Mouse (Mus musculus): Measurements from ENCODE around the gene Rps5.
"Not testable (repeated sequence)": the region's sequence is repeated elsewhere in the genome, so short reads cannot be mapped to it uniquely, and the experiment has no call there.

Gene Rps5

DNA sequence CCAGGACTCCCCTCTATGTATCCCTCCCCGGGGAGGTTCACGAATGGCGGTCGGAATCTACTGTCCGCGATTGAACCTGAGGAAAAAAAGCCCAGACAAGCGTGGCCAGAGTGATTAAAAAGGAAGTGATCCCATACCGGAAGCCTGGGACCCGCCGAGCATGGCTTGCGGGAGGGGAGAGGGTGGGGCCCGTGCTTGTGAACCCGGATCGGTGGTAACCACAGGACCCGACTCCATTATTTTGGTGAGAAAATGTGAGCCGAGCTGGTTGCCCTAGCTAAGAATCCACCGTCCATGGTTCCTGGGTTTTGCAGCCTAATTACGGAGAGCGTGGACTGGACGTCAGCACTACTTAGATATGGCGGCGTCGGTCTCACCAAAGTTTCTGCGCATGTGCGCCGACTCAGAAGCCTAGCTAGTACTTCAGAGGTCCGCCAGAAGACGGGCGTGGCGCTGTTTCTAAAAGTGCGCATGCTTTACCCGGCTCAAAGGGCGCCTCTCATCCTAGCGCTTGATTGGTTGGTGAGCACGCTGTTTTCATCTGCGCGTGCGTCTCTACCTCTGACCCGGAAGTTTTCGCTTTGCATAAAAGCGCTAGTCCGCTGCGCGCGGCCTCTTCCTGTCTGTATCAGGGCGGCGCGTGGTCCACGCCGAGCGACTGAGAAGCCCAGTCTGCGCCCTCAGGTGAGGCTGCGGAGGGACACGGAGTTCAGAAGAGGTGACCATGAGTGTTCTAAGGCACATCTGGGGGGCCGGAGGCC is at the start of gene Rps5:
Rps5 (plus strand) TSS at position 586 of the 761 bp plus-strand sequence.
- peak; percentile 98 to 99 for DNase-seq (ENCODE audit: low spot score in 2 of 2)

DNA sequence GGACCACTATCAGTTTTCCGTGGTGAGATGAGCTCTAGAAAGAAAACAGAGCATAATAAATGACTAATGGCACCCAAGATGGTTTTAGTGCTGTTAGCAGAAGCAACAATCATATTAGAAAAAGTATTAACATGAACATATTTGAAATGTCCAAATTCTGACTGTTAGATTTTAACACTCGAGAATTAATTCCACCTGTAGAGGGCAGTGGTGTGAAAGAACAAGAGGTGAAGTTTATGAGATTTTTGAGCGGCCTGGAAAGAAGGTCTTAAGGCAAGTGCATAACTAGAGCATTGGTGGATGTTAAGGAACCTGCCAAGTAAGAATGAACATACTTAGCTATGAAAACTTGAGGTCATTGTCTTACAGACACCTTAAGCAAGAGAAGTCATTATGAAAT is 47.8 kb upstream of the Rps5 start:
- peak; percentile 1 to 10 for DNase-seq (ENCODE audit: low spot score in 2 of 2)

DNA sequence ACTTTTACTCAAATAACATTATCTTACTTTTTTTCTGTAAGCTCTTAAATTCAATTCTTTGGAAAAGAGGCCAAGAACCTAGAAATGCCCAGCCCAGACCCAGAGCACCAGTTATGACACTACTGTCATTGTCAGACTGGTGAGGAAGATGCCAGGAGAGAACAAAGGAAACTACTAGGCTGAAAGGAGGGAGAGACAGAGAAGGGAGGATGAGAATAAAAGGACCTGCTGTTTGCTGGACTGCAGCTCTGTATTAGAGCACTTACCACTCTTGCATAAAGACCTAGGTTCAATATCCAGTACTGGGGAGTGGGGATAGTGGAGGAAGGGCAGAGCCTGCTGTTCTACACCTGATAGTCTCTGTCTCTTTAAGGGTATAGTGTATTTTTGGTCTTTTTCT is 42.1 kb upstream of the Rps5 start:
- DNase-seq (ENCODE audit: low spot score in 2 of 2) = no peak

DNA sequence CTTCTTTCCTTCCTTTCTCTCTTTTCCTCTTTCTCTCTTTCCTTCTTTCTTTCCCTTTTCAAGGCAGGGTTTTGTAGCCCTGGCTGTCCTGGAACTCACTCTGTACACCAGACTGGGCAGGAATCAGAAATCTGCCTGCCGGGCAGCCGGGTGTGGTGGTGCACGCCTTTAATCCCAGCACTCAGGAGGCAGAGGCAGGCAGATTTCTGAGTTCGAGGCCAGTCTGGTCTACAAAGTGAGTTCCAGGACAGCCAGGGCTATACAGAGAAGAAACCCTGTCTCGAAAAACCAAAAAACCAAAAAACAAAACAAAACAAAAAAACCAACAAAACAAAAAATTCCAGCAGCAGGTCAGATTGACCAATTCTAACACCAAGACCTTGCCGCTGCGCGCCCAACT is 41.6 kb upstream of the Rps5 start:
- not testable (repeated sequence) for DNase-seq (ENCODE audit: low spot score in 2 of 2)

DNA sequence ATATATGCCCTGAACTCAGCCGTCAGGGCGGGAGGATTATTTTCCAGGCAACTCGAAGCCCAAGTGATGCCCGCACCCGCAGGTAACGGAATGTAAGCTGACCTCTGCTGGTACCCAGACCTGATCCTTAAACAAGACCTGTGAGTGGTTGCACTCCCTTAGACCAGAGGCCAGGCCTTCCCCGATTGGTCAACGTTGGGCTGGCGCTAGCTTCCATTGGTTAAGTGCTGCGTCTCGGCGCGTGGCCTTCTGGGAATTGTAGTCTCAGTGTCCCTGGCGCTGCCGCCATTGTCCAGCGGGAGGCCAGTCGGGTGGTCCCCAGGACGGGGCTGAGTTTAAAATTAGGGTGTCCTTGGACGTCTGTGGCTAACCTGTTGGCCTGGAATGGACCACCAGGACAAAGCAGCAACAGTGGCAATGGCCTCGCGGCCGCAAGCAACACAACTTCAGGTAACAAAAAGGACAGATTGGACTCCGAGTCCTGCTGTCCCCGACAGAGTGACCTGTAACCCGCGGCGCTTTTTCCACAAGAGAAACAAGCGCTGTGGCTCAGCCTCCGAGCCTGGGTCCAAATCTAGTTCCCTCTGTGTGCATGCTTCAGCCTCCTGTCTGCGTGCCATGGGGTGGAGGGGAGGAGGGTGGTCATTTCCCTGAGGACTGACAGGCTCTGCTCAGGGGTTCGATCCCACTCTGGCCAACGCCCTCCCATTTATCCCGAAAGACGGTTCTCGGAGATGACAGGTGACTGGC is 41.0 kb upstream of the Rps5 start, which contains the start of gene Zfp128:
Zfp128 (plus strand) TSS at position 267 of the 750 bp plus-strand sequence.
- DNase-seq (ENCODE audit: low spot score in 2 of 2) = peak; percentile 84 to 87

DNA sequence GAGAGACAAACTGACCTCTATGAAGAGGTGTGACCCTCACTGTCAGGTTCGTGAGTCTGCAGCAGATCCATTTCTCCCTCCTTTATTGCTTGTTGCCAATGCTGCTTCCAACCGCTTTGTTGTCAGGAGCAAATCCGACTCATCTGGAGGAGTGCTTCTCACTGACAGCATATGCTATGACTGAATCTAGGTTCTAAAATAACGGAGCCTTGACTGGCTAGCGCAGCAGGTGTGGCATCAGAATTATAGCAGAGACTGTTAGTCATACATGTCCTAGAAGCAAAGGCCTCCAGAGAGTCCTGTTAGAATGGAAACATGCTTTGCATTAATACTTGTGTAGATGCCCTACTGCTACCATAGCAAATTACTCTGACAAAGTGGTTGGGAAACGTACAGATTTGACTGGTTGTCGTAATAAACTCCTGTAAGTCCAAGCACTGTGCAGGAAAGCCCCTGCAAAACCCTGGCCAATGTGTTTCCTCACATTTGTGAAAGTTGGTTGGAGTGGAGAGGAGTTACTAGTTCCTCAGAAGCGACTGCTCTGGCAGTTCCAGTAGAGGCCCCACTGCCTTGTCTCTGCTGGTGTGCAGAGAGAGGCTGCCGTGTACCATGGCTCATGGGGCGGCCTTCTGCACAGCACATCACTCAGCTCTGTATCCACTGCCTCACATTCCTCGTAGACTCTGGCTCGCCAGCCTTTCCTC is 35.4 kb upstream of the Rps5 start:
- no peak for DNase-seq (ENCODE audit: low spot score in 2 of 2)

DNA sequence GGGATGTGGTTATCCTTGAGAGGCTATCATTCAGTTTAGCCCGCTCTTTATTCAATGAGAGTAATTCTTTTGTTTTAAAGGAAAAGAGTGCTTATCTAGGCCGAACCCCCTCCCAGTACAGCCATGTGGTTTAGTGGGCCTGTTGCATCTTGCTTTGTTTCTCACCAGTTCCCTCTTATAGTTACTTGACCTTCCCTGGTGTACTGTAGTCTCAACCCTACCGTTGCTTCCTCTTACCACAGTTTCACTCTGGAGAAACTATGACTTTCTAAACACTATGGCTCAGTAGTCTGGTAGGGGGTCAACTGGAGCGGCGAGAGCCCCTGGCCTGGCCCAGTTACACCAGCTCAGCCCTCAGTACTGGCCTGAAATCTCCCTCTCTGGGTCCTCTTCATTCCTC is 34.5 kb upstream of the Rps5 start:
- DNase-seq (ENCODE audit: low spot score in 2 of 2) = no peak

DNA sequence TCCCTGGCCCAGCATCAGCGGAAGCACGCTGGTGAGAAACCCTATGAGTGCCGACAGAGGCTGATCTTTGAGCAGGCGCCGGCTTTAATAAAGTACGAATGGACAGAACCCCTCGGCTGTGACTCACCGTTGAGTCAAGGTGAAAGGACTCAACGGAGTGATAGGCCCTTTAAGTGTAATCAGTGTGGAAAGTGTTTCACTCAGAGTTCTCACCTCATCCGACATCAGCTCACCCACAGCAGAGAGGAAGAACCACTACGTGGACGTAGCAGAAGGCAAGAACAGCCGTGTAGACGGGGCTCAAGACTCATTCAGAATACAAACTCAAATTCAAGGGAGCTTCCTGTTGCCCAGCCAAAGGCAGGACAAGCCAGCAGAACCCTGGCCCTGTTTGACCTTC is 31.2 kb upstream of the Rps5 start:
- no peak for DNase-seq (ENCODE audit: low spot score in 2 of 2)

DNA sequence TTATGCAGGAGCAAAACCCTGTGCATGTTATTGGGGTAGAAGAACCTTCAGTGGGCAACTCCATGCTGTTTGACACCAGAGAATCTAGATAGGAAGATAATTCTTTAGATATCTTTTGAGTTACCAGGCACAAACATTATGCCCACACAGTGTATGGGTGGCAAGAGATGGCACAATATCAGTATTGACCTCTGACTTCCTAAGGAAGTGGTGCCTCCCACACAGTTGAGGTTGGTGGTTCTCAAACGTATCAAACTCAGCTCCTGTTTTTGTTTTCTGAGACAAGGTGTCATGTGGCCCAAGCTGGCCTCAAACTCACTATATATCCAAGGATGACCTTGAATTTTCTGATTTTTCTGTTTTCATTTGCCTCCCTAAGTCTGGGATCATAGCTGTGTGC is 30.8 kb upstream of the Rps5 start:
- DNase-seq (ENCODE audit: low spot score in 2 of 2) = no peak

DNA sequence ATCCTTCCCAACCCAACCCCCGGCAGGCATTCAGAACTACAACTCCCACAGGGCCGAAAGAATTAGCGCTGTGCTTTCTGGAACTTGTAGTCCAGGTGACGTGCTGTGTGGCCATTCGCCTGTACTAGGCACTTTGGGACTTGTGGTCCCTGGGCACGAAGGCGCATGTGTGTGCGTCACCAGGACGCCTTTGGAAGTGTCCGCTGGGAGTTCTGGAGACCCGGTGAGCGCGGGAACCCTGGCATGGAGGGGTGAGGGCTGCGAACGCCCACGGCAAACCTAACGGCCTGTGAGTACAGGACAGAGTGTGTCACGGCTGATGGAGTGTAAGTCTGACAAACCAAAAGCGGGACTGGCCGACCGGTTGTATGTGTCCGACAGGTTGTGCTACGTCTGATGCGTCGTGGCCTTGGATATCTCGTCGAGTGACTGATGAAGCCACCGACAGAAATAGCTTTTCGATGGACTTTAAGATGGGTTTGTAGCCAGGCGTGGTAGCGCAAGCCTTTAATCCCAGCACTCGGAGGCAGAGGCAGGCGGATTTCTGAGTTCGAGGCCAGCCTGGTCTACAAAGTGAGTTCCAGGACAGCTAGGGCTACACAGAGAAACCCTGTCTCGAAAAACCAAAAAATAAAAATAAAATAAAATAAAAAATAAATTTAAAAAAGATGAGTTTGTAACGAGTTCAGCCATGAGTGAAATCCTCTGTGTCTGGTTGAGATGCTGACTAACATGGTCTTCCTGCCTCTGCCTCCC is 24.3 kb upstream of the Rps5 start, which contains the start of gene Zscan22:
Zscan22 (plus strand) TSS at position 161 of the 756 bp plus-strand sequence.
- DNase-seq (ENCODE audit: low spot score in 2 of 2) = peak; percentile 75 to 80

DNA sequence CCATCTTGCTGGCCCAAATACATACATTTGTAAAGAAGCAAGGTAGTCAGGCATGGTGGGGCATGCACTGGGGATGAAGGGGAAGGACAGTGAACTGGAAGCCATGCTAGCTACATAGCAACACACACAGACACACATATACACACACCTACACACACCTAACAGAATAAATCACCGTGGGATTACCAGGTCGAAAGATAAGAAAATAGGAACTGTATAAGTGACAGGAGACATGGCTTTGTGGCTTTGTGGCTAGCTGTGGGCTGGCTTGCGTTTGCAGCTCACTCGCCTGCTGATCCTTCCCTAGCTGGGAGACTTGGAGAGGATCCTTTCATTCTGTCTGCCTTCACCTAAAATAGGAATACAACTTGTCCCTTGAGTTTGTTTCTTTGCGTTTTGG is 20.6 kb upstream of the Rps5 start:
- no peak for DNase-seq (ENCODE audit: low spot score in 2 of 2)

DNA sequence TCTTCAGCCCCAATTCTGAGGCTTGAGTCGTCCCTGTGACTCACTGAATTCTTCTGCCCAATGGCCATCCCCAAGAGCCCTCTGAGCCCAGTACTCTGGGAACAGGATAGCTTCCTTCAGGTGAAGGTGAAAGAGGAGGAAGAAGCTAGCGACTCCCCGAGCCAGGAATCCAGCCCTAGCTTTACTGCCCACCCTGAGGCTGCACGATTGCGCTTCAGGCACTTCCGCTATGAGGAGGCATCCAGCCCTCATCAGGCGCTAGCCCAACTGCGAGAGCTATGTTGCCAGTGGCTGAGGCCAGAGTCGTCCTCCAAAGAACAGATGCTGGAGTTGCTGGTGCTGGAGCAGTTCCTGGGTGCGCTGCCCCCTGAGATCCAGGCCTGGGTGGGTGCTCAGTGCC is 18.5 kb upstream of the Rps5 start:
- DNase-seq (ENCODE audit: low spot score in 2 of 2) = no peak

DNA sequence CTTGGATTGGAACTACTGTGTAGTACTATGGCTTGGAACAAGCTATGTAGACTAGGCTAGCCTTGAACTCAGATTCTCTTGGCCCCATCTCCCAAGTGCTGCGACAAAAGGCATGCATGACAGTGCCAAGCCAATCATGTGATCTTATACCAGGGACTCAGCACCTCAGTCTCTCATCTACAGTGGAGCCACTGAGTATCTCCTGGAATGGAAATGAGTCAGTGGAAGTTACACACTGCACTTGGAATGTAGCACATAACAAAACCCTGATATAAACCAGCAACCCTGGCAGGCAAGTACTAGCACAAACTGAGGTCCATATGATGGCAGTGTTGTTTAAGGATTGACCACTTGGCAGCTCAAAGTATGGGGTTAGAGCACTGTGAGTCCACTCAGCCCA is 16.9 kb upstream of the Rps5 start:
- no peak for DNase-seq (ENCODE audit: low spot score in 2 of 2)

DNA sequence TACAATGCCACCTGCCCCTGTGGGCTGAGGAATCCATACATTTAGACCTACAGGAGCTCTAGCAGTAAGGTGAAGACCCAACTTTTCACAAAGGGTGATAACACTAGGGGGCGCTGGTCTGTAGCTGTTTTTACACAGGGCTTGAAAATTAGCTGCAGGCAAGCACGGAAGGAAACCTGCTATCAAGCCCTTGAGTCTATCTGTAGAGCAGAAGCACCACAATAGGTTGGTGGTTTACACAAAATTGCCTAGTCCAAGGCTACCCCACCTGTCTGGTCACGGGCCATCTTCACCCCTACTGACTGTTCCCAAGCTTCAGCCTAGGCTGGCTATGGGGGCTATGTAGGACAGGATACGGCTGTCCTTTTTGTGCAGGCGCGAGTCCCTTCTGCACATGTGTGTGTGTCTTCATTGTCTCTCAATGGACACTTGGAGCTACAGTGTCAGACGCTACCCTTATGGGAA is 12.6 kb upstream of the Rps5 start:
- DNase-seq (ENCODE audit: low spot score in 2 of 2) = peak; percentile 81 to 85

DNA sequence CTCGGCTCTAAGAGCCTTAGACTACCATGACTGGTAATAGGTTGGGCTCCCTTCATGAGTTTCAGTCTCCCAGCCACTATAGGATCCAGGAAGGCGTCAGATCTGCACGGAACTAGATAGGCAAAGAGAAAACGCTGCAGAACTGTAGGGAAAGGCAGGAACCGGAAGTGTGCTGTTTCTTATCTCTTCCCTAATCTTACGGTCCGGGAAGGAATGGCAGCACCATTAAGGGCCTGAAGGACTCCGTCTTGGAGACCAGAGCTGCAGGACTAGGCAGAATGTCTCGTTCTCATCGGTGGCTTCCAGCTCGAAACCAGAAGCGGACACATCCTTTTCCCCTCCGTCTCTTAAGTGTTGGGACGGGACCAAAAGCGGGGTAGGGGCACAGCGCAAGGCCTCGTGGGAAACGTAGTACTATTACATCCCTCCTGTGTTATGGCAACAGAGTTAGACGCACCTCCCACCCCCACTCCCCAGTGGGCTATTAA is 11.9 kb upstream of the Rps5 start:
- DNase-seq (ENCODE audit: low spot score in 2 of 2) = peak in 1 of 2 experiments; percentile 9

DNA sequence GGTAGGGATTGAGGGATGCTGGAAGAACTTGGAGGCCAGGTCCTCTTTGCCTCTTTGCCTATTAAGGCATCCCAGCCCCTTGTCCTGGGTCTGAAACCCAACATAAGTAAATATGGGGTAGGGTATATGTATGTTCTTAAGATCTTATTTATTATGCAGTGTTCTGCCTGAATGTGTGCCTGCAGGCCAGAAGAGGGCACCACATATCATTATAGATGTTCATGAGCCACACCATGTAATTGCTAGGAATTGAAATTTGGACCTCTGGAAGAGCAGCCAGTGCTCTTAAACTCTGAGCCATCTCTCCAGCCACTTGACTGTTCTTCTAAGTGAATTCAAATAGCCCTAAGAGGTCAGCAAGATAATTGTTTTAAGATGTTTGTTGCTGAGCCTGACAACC is 8.5 kb upstream of the Rps5 start:
- no peak for DNase-seq (ENCODE audit: low spot score in 2 of 2)

DNA sequence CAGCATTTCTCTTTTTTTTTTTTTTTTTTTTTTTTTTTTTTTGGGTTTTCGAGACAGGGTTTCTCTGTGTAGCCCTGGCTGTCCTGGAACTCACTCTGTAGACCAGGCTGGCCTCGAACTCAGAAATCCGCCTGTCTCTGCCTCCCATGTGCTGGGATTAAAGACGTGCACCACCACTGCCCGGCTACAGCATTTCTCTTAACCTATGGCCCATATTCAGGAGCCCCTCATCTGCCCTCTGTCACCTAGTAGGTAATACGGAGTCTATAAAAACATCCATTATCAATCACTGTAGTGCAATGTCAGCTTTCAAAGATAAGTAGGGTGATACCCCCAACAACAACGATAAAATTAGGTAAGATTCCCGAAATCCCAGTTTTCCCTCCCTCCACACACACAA is 1.6 kb upstream of the Rps5 start:
- DNase-seq (ENCODE audit: low spot score in 2 of 2) = not testable (repeated sequence)

DNA sequence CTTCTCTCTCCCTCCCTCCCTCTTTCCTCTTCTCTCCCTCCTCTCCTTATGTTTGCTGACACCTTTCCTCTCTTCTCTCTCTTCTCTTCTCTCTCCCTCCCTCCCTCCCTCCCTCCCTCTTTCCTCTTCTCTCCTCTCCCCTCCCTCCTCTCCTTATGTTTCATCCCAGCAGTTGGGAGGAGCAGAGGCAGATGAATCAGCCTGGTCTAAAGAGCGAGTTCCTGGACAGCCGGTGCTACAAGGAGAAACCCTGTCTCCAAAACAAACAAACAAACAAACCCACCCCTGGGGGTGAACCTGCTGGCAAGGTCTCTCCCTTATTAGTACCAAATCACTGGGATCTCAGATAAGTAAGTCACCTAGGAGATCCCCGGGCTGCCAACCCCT is 779 bp upstream of the Rps5 start:
- no peak for DNase-seq (ENCODE audit: low spot score in 2 of 2)

DNA sequence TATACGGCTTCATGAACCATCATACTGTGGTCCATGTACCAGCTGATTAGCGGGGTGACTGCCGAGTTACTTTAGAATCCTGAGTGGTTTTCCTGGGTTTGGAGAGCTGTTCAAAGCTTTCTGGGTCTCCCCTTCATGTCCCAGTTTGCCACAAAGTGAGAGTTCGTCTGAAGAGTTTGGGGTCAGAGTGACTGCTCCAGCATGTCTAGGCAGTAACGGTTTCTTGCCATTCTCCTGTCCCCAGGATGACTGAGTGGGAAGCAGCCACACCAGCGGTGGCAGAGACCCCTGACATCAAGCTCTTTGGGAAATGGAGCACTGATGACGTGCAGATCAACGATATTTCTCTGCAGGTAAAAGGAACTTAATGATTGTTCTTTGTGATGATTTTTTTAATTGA is 639 bp downstream of the Rps5 start:
- no peak for DNase-seq (ENCODE audit: low spot score in 2 of 2)

DNA sequence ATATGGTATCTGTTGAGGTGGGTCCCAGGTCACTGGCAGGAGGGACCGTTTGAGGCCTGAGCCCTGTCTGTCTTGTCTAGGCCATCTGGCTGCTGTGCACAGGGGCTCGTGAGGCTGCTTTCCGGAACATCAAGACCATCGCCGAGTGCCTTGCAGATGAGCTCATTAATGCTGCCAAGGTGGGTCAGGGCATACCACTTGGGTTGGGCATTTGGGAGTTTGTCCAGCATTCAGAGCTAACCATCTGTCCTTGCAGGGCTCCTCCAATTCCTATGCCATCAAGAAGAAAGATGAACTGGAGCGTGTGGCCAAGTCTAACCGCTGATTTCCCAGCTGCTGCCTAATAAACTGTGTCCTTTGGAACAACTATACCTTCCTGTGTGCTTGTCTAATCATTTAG is 4.2 kb downstream of the Rps5 start:
- no peak for DNase-seq (ENCODE audit: low spot score in 2 of 2)

DNA sequence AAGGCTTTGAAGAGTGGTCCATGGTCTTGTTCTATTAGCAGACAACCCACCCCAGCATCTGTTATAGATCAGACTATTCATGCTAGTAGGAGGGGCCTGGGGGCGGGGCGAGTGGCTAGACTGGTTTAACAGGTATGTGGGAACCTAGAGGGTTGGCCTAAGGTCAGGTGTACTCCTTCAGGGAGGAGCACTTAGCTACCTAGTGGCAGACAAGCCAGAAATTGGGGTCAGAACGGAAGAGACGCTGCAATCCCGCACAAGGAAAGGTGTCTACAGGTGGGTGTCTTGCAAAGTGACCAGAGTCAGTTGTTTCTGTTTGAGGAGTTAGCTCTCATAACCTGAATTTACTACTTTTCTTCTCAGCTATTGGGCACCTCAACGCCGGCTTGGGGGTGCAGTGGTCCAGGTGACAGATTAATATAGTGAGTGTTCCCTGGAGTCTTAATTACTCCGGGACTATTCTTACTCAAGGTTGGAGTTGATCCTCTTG is 5.1 kb downstream of the Rps5 start, which contains the start of gene Rnf225:
Rnf225 (plus strand) TSS at position 226 of the 490 bp plus-strand sequence.
- DNase-seq (ENCODE audit: low spot score in 2 of 2) = no peak
